Mouse (Mus musculus) embryo, embryonic 10.5 days (tissue): ENCODE data around the gene Gstp2.
"Not testable (repeated sequence)": the region's sequence is repeated elsewhere in the genome, so short reads cannot be mapped to it uniquely, and the experiment has no call there.

Source experiments
- DNase-seq: peaks from one replicate; pipeline ENCODE4 v3.0.0-alpha.2; 2015; ENCODE audit warnings: low spot score

The Gstp2 gene

GRCm38 (mm10) chr19:4070311-4070710, 24.5 kb upstream of the Gstp2 start:
- no peak for DNase-seq

- DNase-seq: no peak
These were observed 23.0 kb upstream of the Gstp2 start for GRCm38 (mm10) chr19:4068717-4069410.

- not testable (repeated sequence) for DNase-seq
These were observed 22.4 kb upstream of the Gstp2 start for GRCm38 (mm10) chr19:4068242-4068641.

GRCm38 (mm10) chr19:4066877-4067276, 21.1 kb upstream of the Gstp2 start:
- no peak for DNase-seq

GRCm38 (mm10) chr19:4066280-4066679, 20.5 kb upstream of the Gstp2 start:
- DNase-seq: no peak

- not testable (repeated sequence) for DNase-seq
These were observed 18.7 kb upstream of the Gstp2 start for GRCm38 (mm10) chr19:4064501-4064900.

GRCm38 (mm10) chr19:4063357-4063756, 17.5 kb upstream of the Gstp2 start:
- DNase-seq: not testable (repeated sequence)

- DNase-seq: no peak
These were observed 15.2 kb upstream of the Gstp2 start for GRCm38 (mm10) chr19:4060899-4061465.

- not testable (repeated sequence) for DNase-seq
These were observed 14.4 kb upstream of the Gstp2 start for GRCm38 (mm10) chr19:4060044-4060898.

GRCm38 (mm10) chr19:4059069-4059740, 13.4 kb upstream of the Gstp2 start, which contains the start of gene Gstp3:
Gene Gstp3 (minus strand): TSS chr19:4059569.
- no peak for DNase-seq

- no peak for DNase-seq
These were observed 12.8 kb upstream of the Gstp2 start for GRCm38 (mm10) chr19:4058581-4058980.

- no peak for DNase-seq
These were observed 12.1 kb upstream of the Gstp2 start for GRCm38 (mm10) chr19:4057962-4058361.

GRCm38 (mm10) chr19:4057389-4057788, 11.6 kb upstream of the Gstp2 start:
- no peak for DNase-seq

- DNase-seq: no peak
These were observed 10.9 kb upstream of the Gstp2 start for GRCm38 (mm10) chr19:4056727-4057126.

GRCm38 (mm10) chr19:4055947-4056693, 10.3 kb upstream of the Gstp2 start:
- no peak for DNase-seq

- DNase-seq: no peak
These were observed 9.6 kb upstream of the Gstp2 start for GRCm38 (mm10) chr19:4055216-4055946.

- no peak for DNase-seq
These were observed 8.8 kb upstream of the Gstp2 start for GRCm38 (mm10) chr19:4054613-4055012.

GRCm38 (mm10) chr19:4052516-4053030, 6.8 kb upstream of the Gstp2 start:
- DNase-seq: no peak

GRCm38 (mm10) chr19:4051741-4052515, 6.1 kb upstream of the Gstp2 start:
- DNase-seq: peak; percentile 83

GRCm38 (mm10) chr19:4051016-4051415, 5.2 kb upstream of the Gstp2 start:
- DNase-seq: no peak
